Mouse (Mus musculus) liver, adult 2 months (tissue): ENCODE results near the gene Mllt11.

Source experiments
- CTCF ChIP-seq: fragments of 200-500 bp; IDR thresholded peaks from 2 replicates; pipeline ENCODE4 v1.5.1; 2011; ENCODE audit warnings: low read depth, low read length, control low read depth
- POLR2A ChIP-seq: fragments of 200-500 bp; IDR thresholded peaks from 2 replicates; pipeline ENCODE4 v1.6.1; 2011; ENCODE audit warnings: low read length, control low read depth; ENCODE audit not compliant: insufficient read depth; ENCODE audit errors: extremely low read depth

DNA sequence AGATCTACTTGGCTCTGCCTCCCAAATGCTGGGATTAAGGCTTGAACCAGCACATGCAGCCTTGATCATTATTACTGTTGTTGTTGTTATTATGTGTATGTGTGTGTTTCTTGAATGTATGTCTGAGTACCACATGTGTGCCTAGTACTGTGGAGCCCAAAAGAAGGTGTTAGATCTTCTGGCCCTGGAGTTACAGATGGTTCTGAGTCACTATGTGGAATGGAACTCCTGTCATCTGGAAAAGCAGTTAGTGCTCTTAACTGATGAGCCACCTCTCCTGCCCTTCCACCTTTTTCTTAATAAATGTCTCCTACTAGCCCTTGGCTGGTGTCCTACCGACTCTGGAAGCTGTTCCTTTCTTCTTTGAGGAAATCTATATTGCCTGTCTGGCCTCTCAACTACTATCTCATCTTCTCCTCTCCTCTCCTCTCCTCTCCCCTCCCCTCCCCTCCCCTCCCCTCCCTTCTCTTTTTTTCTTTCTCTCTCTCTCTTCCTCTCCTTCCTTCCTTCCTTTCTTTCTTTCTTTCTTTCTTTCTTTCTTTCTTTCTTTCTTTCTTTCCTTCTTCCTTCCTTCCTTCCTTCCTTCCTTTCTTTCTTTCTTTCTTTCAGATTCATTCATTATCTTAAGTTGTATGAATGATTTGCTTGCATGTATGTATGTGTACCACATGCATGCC is 15.8 kb upstream of the Mllt11 start:
- TF ChIP-seq POLR2A (no peak), CTCF (no peak)
